Mouse (Mus musculus) liver, embryonic 14.5 days (tissue): ENCODE results near the gene Dnase1l2.

Experiments
- CTCF ChIP-seq: IDR thresholded peaks from 2 replicates; pipeline ENCODE4 v1.5.1; 2016; ENCODE audit warnings: antibody characterized with exemption, low read depth, control low read depth
- EP300 ChIP-seq: IDR thresholded peaks from 2 replicates; pipeline ENCODE4 v1.6.1; 2016; ENCODE audit warnings: antibody characterized with exemption, low read depth

- TF ChIP-seq CTCF = no peak
- no peak for TF ChIP-seq EP300
These were observed 27.9 kb downstream of the Dnase1l2 start for GRCm38 (mm10) chr17:24415011-24415410.
